Mouse (Mus musculus): ENCODE measurements around the gene Pkd1l3.

DNA sequence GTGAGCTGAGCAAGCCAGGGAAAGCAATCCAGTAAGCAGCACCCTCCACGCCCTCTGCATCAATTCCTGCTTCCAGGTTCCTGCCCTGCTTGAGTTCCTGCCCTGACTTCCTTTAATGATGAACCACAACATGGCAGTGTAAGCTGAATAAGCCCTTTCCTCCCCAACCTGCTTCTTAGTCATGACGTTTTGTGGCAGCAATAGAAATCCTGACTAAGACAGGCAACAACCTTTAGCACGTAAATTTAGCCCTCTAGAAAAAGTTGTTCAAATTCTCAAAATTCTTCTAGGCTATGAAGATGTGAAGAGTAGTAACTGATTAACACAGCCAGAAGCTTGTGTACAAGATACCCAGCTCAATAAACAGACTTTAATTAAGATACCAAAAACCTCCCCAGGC is 67.2 kb downstream of the Pkd1l3 start:
- TF ChIP-seq CTCF (IDR thresholded peaks at IDR 0.05; ENCODE audit: control insufficient read depth, insufficient read depth, insufficient read length) (no peak), USF1 (IDR thresholded peaks at IDR 0.05; ENCODE audit: low read depth) (no peak), MAX (IDR thresholded peaks at IDR 0.05) (no peak), CEBPB (IDR thresholded peaks at IDR 0.05; ENCODE audit: low read depth) (no peak), MYOG (IDR thresholded peaks at IDR 0.05; ENCODE audit: control insufficient read depth, extremely low read depth, insufficient read length) (no peak), FOSL1 (IDR thresholded peaks at IDR 0.05; ENCODE audit: insufficient read depth, low read length, poor library complexity, severe bottlenecking) (no peak)

Measured in C2C12 (cell line).